Mouse (Mus musculus) fat pad, adult 2 months (tissue): ENCODE data around the gene Tmem39a.

ENCODE experiments used
- DNase-seq: peaks from one replicate; pipeline ENCODE4 v3.0.0-alpha.2; 2011; ENCODE audit warnings: low read depth, low spot score; ENCODE audit errors: extremely low read depth

Tmem39a gene

DNA sequence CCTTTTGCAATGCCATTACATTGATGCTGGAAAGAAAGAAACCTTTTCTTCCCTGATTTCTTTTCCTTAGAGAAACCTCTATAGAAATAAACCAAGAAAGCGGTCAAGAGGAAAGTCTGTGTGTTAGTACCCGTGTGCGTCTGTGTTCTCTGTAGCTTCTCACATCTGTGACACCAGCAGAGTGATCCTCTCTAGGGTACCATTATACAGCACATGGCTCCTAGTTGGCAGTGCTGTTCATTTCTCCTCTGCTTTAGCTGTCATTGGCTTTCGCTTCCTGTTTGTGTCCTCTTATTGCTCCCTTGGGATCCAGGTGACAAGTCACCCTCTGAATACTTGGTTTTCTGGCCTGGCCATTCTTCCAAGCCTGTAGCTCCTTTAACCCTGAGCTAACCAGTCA is 29.1 kb downstream of the Tmem39a start:
- no peak for DNase-seq

GRCm38 (mm10) chr16:38591506-38591905 is 33.0 kb downstream of the Tmem39a start:
- DNase-seq = no peak

DNA sequence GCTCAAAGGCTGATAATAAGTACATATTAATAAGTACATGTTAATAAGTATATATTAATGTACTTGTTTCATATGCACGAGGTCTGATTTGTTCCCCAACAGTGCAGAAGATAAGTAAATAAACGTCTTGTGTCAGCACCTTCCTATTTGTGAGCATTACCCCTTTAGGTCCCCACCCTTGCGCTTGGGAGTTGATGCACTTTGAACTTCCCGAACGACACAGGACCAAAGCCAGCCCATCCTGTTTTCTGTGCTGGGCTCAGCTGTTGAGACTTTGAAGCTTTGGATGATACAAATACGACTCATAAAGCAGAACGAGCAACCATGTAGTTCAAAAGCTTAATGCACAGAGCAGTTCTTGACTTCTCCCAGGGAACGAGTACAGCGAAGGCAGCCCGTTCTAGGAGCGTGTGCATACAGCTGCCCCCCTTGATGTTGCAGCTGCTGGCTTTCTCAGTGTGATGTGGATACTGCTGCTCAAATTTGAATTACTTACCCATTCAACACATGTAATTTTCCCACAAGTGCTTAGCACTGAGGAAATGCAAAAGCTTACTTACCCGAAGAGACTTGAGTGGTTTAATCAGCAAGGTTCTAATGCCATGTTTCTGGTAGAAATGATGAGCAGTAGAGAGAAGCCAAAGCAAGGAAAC is 33.7 kb downstream of the Tmem39a start:
- no peak for DNase-seq

DNA sequence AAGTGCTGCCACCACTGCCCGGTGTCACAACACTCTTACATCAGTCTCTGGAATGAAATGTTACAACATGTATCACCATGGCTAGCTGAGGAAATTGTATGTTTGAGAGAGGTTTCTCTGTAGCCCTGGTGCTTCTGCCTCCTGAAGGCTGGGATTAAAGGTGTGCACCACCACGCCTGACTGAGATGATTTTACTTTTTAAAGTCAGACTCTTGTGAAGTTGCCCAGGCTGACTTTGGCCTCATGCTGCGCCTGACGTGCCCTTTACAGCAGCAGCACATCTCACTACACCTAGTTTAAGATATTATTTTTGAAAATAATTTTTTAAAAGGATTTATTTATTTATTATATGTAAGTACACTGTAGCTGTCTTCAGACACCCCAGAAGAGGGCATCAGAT is 34.4 kb downstream of the Tmem39a start:
- no peak for DNase-seq

DNA sequence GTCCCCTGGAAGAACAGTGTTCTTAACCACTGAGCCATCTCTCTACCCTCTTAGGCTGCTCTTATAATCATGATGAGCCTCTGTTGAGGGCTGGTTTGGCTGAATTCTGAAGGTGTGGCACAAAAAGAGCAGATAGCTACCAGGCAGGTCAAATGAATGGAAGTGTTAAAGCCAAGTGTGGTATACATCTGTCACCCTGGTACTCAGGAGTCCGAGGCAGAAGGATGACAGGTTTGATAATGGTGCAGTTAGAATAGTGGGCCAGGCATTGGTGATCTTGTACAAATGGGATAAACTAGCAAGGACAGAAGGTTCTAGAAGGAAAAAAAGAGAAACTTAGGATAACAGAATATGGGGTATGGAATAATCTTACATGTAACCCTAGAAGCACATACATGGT is 35.9 kb downstream of the Tmem39a start:
- no peak for DNase-seq

DNA sequence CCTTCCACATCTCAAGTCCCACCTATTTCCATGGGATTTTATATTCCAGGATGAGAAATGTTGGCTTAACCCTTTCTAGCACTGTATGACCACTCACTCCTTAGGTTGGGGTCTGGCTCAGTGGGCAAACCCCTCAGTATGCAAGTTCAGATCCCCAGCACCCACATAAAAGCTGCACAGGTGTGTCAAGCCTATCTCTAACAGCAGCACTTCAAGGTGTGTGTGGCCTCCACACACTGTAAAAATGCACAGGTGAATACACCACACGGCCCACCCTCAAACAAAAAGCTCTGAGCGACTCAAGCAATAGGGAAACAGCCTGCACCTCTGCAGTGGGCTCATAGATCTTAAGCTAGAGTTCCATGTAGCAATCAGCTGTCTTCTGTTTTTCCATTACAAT is 37.6 kb downstream of the Tmem39a start:
- no peak for DNase-seq

- no peak for DNase-seq
These were observed 38.2 kb downstream of the Tmem39a start for GRCm38 (mm10) chr16:38596651-38597050.

DNA sequence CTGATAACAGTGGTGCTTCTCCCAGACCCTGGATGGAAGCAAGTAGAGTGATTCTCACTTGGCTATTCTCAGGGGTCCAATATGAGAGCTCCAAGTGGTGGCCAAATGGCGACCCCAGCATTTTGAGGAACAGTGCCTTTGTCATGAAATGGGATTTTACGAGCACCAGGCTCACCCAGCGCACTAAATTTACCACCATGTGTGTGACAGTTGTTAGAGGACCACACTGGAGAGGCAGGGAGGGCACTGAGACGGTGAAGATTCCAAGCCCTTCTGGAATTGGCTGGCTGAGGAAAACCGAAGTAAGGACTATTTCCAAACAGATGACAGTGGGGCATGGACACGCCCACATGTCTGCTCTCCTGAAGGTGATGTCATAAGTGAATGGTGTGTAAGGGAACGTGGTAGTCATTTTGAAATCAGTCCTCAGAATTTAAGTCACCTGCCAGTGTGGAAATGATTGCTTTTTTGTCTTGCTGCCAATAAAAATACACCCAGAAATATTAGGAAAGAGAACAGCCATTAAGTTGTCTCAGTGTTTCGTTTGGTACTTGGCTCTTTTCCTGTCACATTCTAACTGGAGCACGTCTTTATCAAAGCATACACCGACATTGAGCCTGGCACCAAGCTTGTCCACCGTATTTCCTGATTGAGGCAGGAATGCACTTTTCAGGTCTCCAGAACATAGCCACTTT is 40.6 kb downstream of the Tmem39a start:
- DNase-seq = peak; percentile 87

- DNase-seq = no peak
These were observed 44.7 kb downstream of the Tmem39a start for GRCm38 (mm10) chr16:38602989-38603804.

DNA sequence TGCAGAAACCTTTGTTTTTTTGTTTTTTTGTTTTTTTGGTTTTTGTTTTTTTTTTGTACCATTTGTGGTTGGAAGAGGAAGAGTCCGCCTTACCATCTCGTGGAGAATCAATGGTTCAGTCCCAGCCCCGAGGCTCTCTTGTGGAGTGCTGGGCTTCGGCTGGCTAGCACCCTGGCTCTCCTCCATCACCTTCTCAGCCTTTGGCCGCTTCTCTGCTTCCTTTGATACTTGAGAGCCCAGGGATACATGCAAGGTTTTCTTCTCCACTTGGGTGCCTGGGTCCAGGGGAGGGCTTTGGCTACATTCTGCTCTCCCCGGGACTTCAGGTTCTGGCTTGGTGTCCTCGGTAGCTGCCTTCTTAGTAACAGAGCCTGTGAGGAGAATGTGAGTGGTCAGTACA is 48.0 kb downstream of the Tmem39a start:
- no peak for DNase-seq

- DNase-seq = no peak
These were observed 50.2 kb downstream of the Tmem39a start for GRCm38 (mm10) chr16:38608687-38609086.

DNA sequence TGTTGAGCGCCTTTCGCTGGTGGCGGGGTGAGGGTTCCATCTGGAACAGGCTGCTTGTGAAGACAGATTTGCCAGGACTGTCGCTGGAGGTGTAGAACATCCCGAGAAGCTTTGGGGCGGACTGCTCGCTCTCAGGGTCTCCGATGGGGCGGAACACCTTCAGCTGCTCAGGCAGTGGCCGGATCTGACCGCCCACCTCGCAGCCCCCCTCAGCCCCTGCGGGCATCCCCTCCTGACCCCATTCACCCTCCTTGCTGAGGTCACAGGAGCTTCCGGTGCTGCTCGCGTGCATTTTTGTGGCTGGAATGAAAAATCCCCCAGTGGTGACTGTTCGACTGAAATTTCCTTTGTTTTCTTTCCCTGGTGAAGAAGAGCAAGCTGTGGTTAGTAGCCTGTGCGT is 50.6 kb downstream of the Tmem39a start:
- DNase-seq = no peak

DNA sequence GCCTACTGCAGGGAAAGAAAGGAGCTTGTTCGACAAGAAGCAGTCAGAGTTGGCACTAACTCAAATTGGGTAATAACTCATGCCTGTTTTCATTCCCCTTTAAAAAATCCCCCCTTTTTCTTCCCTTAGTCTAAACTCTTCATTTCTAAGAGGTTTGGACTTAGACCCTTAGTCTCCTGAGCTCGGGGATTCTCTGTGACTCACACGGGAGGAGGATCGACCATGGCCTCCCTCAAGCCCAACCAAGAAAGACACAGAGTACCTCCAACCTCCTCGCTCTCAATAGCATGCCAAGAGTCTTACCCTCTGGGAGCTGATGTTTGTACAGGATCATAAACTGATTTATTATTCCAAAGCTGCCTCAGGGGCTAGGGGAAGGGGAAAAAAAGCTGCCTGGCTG is 54.1 kb downstream of the Tmem39a start:
- DNase-seq = peak; percentile 68

- DNase-seq = no peak
These were observed 55.1 kb downstream of the Tmem39a start for GRCm38 (mm10) chr16:38613646-38614045.

DNA sequence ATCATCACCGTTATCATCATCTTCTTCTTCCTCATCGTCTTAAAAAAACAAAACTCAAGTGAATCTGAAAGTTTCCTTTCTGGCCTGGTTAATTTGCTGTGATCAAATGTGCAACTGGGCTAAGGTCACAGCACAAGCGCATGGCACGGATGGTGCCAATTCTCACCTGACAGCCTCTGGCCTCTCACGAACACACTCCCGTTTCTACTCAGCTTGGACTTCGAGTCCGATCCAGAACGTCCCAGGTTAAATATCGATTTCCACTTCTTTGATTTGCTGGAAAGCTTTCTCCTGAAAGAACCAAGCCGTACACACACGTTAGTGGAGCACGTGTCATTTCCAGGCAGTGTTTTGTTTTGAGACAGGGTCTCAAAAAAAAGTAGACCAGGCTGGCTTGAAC is 59.5 kb downstream of the Tmem39a start:
- DNase-seq = no peak

DNA sequence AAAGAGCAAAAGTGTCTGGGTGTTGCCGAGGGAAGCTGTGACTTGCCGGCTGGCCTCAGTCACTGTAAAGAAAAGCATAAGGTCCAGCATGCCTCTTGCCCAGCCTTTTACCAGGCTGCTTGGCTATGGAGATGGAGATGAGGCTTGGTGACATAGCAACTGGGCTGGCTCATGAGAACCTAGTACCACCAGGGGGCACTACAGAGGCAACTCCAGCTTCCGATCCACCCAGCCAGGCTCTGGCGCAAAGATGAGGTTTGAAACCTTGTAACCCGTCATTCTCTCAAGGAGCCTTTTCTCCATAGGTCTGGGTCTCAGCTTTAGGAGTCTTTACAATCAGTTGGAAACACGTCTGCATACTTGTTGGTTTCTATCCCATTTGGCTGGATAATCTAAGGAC is 60.6 kb downstream of the Tmem39a start:
- DNase-seq = no peak

DNA sequence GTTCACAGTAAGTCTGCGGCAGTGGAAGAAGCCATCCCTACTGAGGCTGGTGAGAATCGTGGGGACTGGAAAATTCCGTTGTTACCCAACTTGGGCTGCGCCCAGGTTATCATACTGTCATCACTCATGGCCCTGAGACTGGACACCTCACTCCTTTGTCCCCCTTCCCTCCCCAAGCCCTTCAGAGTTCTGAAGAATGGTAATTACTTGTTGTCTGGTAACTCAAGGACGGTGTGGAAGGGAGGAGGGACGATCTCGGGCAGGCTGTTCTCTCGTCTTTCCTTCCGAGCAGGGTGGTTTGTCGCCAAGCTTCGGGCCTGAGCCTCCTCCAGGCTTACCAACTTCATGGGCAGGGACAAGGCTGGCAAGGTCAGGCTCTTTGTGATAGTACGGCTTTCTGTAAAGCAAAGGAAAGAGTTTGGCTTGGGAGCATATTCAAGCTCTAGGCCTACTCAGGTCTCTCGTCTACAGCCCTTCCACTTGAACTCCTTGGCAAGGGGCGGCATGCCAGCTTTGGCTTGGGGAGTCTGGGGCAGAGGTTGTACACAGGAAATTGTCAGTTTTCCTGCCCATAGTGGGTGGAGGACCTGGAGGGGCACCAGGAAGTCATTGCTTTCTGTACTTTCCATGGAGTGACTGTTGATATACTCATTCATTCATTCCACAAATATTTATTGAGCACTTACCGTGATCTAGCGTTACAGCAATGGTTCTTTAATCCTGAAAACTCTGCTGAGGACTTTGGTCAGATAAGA is 62.4 kb downstream of the Tmem39a start:
- DNase-seq = no peak

- DNase-seq = no peak
These were observed 63.8 kb downstream of the Tmem39a start for GRCm38 (mm10) chr16:38622283-38622682.

DNA sequence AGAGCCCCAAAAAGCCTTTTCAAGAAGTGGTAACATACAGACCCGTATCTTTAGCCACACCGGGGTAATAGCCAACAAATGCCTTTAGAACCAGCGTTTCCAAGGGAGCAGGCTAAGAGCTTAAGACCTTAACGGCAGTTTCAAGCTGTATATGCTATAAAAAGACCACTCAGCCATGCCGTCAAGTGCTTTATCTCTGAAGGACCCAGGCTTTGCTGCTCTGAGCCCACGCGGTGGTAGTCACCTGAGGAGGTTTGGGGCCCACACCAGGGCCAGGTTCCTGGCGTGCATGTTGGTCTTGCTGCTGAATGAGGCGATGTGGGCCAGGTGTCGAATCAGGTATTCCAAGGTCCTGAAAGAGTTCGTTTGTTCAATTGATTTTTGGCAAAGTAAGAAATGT is 65.8 kb downstream of the Tmem39a start:
- DNase-seq = no peak

GRCm38 (mm10) chr16:38625411-38625810 is 66.9 kb downstream of the Tmem39a start:
- DNase-seq = no peak

- no peak for DNase-seq
These were observed 67.4 kb downstream of the Tmem39a start for GRCm38 (mm10) chr16:38625811-38626369.
